Mouse (Mus musculus) kidney, postnatal 10 days (tissue): Measurements from ENCODE around the gene Cdx4.

Source experiments
- DNase-seq: peaks from one replicate; pipeline ENCODE4 v3.0.0; 2021; ENCODE audit warnings: mixed read lengths

Gene Cdx4

DNA sequence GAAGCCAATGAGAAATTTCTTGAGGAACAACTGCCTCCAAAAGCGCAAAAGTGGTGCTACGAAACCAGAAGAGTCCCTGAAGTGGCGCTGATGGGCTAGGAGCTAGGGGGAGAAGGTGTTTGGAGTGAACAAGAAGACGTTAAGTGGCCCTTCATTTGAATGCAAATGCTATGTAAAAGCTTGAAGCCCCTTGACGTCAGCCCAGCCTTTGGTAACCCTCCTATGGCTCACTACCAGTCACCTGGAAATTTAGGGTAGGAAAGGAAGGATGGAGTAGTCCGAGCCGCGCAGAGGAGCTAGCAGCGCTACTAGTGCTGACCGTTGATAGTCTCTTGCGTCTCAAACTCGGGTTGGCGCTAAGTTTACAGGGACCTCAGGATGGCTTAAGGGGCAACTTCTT, at the start of gene Cdx4:
TSS of gene Cdx4 (plus strand) at position 253 of the 400 bp plus-strand sequence.
- DNase-seq = no peak

DNA sequence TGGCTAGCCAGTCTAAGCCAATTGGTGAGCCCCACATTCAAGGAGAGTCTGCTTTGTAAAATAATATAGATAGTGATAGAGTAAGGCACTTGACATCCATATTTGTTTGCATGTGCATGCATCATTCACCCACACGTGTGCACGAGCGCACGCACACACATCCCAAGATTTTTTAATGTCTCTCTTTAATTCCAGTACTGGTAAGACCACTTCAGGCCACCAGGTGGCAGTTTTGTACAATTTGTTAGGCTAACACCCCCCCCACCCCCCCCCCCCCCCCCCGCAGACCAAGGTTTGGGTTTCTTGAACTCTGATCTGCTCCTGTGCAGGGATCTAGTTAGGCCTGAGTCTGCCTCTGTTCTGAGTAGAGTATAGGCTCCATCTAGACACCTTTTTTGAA, 46.9 kb upstream of the Cdx4 start:
- DNase-seq = peak; percentile 45

DNA sequence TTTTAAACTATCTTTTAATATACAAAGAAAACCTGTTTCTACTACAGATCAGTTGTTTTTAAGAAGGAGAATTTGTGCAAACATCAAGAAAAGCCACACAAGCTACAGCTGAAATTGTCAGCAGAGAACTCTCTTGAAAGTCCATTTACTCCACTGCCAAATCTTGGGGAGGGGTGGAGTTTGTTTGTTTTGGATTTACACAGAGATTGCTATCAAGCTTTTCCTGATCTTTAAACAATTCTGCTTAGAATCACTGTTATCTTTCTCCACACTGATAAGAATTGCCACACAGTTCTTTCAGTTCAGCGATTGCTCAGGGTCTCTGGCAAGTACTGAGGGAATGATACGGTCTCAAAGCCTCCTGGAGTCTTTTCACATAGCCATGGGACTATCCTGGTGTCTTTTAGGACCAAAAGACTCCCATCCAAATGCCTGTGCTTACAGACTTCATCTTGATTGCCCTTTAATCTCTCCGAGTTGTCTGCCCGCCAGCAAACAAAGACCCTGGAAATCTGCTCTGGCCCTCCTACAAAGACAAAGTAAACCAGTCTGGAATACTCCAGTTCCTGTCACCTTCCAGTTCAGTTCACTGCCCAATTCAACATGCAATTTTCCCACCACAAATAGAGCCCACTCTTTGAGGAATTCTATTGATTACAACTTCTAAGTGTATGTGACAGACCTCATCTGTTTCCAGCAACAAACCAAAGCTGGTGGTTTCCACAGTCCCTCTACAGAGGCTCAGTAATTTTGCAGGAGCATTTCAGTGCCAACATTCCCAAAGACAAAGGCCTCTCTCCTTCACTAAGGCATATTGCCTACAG, 34.1 kb upstream of the Cdx4 start:
- no peak for DNase-seq

DNA sequence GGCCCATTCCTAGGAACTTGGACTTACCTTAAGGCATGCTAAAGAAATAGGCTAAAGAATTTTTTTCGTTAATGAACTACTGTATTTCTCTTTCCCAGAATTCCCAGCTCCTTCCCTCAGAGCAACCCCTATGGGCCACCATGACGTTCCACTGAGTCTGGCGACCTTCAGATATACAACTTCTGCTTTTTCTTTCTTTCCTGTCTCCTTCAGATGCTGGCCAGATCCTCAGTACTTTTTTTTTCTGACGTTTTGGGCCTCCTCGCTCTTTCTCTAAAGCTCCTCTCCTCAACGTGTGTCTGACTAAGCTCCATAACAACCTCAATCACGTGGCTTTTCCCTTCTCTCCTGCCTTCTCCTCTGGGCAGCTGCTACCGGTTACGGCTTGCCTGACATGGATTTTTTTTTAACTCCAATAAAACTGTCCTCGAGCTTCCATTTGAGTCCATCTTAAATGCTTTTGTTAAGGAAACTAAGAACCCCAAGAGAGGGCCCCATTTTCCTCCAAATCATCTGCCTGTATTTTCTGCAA, 33.3 kb upstream of the Cdx4 start:
- no peak for DNase-seq

DNA sequence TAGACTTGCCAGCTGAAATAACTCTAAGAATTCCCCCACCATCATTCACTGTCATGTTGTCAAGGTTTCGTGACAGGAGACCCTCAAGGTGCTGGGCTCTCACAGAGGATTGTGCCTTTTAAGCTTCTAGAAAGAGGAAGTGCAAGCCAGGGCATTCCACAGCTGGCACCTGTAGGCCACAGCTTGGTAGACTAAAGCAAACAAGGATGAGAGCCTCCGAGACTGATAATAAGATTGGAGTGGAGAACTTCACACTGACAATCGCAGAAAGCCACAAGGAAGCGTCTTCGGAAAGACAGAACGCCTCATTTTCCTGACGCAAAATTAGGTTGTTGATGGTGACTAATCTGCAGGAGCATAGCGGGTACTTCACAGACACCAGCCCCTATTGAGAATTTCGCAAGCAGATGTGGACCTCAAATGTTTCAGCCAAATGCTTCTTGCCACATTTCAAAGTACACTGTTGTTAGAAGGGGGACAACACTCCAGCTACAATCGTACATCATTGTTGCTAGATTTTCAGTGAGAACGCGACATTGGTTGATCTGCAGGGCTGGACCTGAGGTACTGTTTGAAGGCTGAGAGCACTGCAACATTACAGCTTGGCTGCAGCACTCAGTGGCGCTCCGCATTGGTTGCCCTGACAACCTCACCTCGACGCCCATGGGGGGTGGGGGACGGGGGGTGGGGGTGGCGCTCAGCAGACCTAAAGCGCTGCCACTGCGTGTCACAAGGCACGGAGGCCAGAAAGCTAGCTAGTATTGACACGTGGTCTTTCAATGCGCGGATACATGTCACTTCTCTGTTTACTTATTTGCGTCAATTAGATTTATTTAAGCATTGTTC, 32.5 kb upstream of the Cdx4 start:
- no peak for DNase-seq

DNA sequence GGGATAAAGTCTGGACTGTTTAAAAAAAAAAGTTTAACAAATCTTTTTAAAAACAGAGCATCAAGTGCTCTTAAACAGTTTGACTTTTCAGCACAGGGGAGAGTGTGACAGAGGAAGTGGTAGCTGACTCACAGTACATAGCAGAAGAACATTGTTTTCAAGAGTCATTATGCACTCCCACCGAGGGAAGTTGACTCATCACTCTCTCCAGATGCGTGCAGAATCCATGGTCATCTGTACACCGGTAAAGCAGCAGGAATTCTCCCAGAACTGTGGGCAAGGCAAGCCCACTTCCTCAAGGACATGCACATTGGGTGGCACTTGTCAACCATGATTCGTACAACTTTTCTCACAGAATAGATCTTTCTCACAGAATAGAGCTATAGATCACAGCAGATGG, 22.3 kb upstream of the Cdx4 start:
- no peak for DNase-seq

DNA sequence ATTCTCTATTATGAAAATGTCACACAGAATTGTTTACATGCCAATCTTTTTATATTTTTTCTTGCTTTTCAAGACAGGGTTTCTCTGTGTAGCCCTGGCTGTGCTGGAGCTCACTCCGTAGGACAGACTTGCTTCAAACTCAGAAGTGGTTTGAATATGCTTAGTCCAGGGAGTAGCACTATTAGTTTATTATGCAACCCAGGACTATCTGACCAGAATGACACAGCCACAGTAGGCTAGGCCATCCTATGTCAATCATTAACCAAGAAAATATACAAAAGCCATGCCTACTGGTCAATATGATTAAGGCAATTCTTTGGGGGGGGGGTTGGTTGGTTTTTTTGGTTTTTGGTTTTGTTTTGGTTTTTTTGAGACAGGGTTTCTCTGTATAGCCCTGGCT, 12.9 kb upstream of the Cdx4 start:
- no peak for DNase-seq

DNA sequence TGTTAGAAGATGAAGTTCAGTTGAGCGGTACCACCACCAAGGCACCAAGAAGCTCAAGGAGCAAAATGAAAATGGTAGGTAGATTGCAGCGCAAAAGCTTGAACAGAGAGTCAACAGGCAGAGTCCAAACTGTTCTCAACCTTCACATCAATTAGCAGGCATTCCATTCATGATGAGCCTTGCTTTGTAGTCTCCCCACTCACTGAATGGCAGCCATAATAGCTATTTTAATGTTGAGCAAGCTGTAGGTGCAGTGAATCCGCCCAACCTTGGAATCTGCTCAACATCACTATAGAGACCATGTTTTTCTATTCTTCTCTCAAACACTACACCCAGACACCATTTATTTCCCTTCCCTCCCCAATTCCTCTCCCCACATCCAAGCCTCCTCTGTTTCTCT, 9.5 kb upstream of the Cdx4 start:
- DNase-seq = no peak

DNA sequence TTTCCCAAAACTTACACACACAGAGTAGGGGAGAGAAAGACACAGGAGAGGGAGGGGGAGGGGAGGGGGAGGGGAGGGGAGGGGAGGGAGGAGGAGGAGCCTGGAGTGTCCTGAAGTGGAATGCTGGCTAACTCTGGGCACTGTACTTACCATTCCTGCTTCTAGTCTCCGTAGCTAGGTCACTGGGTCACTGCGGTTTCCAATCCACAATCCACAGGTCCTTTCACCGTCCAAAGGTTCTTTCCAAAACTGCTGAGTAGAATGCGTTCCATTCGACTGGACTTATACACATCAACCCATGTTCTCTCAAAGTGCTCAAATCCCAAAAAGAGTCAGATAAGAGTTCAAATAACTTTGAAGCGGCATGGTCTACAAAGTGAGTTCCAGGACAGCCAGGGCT, 7.1 kb upstream of the Cdx4 start:
- DNase-seq = peak; percentile 4

DNA sequence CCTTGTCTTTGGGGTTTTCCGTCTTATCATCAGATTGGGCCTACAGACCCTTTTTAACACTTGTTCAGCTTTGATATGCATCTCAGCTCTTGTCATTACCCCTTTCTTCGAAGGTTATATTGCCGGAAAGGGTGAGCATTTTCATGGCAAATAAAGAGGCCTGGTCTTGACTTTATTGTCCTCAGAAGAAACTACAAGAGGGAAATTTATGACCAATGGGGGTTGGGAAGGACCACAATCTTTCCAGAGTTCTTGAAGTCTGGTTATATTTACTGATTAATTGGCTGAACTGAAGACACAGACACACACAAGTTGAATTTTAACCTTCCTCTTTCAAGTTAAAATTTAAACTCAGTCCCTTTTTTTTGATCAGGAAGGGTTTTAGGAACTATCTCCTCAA, 4.7 kb downstream of the Cdx4 start:
- DNase-seq = no peak

DNA sequence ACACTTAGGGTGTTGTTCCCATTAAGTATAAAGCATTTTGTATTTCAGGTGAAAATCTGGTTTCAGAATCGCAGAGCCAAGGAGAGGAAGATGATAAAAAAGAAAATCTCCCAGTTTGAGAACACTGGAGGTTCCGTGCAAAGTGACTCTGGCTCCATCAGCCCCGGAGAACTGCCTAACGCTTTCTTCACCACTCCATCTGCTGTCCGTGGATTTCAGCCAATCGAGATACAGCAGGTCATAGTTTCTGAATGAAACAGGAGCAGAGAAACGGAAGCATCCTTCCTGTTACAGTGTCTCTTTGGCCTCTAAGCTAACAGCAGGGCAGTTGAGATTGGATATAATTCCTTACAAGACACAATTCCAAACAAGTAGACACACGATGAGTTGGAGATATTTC, 8.2 kb downstream of the Cdx4 start:
- no peak for DNase-seq

DNA sequence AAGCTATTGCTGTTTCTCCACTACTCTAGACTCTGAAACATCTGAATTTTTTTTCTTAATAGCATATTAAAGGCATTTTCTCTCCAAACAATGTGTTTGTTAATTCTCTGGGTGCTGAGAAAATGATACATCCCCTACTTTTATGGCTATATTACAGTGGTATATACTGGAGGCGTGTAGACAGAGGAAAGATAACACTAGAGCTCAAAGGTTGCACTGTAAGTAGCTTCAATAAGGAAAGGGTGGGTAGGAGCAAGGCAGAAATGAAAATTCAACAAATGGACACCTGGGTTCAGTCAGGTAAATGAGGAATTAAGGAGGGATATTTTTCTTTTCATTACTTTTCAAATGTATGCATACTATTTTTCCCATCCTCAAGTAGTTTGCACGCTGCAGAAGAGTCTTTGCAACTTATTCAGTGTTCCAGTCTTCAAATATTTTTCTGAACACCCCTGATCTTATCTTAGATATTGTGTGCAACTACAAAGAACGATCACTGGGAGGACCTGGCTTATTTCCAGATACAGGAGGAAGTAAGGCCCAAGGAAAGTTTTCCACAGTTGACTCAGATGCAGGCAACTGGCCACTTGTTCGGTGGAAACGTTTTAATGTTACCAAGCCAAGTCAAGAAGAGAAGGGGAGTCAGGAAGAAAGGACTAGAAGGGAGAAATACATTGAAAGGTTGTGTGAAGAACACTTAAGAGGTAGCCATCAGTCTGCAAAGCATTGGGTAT, 10.1 kb downstream of the Cdx4 start:
- DNase-seq = no peak

DNA sequence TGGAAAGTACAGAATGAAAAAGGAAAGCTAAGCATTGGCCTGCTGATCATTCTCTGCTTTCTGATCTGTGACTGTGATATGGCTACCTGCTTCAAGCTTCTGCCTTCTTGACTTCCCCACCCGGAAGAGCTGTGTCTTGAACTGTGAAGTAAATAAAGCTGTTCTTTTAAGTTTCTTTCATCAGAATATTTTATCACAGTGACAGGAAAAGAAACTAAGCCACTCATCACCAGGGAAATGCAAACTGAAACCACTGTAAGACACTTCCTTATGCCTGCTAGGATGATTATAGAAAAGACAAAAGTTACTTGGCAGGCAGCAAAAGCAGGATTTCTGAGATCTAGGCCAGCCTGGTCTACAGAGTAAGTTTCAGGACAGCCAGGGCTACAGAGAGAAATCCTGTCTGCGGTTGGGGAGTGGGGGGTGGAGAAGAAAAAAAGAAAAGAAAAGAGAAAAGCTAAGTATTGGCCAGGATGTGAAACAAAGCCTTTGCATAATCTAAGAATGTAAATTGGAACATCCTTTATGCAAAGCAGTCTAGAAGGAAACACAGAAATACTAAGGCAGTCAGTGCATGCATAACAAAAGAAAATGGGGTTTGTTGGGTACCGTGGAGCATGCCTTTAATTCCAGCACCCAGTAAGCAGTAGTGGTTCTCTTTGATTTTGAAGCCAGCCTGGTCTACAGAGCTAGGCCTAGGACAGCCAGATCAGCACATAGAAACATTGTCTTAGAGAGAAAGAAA, 20.3 kb downstream of the Cdx4 start:
- no peak for DNase-seq

DNA sequence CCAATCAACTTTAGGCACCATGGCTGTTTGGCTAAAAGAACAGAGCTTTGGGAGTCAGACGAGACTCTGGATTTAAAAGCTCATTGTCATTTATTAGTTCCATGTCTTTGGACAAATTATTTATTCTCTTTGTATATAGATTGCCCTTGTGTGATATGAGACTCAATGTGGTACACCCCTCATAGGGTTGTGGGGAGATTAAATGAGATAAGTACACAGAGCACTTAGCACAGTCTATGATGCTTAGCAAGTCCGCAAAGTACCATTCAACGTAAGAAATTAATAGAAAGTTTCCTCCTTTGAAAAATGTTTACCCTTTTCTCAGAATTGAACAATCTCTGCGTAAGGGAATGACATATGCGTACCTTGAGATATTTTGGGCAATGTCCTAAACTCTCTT, 34.6 kb downstream of the Cdx4 start:
- DNase-seq = no peak

DNA sequence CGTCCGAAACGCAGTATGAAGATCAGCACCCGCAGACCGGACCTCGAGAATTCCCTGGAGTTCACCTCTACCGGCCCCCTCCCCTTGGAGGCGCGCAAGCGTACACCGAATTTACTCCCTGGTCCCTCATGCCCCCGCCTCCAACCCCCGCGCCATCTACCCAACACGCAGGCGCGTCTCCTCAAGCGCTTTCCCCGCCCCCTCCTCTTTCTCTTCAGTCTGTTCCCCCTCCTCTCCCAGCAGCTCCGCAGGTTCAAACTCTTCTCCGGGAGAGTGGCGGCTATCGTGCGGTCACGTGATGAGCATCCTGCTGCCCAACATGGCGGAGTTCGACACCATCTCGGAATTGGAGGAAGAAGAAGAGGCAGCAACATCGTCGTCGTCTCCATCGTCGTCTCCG, 35.1 kb downstream of the Cdx4 start, which contains the start of gene Chic1:
TSS of gene Chic1 (plus strand) at position 190 of the 400 bp plus-strand sequence.
- DNase-seq = peak; percentile 88

DNA sequence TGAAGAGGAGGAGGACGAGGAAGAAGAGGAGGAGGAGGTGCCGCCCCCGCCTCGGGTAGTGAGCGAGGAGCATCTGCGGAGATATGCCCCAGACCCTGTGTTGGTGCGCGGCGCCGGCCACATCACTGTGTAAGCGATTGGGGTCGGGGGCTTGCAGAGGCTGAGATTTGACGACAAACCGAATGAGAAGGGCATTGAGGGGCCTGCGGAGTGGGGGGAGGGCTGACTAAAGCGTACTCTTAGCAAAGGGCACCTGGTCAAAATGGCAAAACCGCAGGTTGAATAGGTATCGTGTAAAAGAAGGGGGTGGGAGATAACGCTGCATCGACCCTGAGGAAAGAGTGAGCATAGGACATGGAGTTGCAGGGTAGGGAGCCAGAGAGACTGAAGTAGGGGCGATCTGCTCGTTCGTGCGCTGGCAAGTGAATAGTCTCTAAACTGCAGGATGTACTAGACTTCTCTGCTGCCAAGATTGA, 35.6 kb downstream of the Cdx4 start:
- DNase-seq = peak; percentile 26

DNA sequence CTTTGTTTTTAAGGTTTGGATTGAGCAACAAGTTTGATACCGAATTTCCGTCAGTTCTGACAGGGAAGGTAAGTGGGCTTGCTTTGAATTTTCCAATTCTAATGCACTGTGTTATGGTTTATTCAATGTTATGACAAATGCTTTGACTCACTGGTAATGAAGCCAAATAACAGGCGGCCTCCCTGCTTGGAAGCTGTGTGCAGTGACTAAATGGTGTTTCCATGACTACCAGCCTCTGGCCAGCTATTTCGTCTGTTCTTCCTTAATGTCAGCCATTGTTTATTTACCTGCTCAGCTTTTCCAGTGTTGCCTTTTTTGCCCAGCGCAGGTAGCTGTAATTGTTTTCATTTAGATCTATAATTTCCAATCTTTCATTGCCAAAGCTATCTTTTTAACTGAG, 45.0 kb downstream of the Cdx4 start:
- DNase-seq = no peak

DNA sequence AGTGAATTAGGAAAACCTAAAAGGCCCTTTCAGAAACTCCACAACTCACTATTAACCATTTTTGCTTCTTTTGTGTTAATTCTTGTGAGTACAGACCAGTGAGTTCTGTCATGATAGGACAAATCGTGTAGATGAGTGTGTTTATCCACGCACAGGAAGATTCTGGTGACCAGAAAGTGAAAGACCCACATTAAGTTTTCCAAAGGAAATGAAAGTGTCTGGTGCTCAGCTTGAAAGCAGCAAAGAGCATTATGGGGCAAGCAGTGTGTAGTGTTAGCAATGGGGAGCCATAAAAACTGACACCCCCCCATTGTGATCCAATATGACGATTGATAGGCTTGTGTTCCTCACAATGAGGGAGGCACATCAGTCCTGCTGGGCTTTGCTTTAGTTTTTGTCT, 47.5 kb downstream of the Cdx4 start:
- no peak for DNase-seq

DNA sequence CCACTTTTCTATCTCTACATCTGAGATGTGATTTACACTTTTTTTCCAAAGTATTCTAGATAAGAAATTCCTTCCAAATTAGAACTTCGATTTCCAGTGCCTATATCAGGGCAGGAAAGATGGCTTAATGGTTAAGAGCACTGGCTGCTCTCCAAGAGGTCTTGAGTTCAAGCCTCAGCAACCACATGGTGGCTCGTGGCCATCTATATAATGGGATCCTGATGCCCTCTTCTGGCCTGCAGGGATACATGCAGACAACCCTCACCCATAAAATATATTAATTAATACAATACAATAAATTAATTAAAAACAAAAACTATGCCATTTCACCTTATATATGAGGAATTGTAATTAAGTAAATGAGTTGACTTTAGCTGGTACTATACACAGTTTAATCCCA, 50.0 kb downstream of the Cdx4 start:
- peak; percentile 13 for DNase-seq

DNA sequence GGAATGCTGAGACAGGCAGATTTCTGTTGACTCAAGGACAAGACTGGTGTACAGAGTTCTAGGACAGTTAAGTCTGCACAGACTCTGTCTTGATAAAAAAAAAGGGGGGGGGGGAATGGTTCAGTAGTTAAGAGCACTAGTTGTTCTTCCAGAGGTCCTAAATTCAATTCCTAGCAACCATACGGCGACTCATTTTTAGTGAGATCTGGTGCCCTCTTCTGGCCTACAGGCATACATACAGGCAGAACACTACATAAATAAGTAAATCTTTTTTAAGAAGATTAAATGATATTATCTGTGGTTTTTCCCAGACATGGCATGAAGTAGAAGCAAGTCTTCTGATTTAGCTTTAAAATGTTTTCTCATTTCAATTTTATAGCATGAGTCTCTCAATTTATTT, 50.4 kb downstream of the Cdx4 start:
- DNase-seq = peak; percentile 7

DNA sequence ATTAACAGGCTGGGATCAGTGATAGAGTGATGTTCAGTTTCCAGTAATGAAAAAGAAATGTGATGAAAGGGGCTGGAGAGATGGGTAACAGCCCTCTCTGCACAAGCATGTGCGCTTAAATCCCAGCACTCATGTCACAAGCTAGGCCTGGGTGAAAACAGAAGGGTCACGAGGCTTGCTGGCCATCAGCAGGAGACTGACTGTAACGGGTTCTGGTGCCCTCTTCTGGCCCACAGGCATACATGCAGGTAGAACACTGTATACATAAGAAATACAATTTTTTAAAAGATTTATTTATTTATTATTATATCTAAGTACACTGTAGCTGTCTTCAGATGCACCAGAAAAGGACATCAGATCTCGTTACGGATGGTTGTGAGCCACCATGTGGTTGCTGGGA, 53.1 kb downstream of the Cdx4 start:
- DNase-seq = peak; percentile 24
